Mouse (Mus musculus) thymus, adult 18-20 months (tissue): ENCODE data around the gene Ptgfrn.

Experiments used
- DNase-seq, 2 experiments: peaks; one replicate each; pipeline ENCODE4 v3.0.0; 2022; ENCODE audit warnings: mixed read lengths in 2 of 2

The Ptgfrn gene

GRCm38 (mm10) chr3:101077710-101078100, 32.4 kb downstream of the Ptgfrn start:
- DNase-seq, result no peak

GRCm38 (mm10) chr3:101076966-101077709, 32.9 kb downstream of the Ptgfrn start:
- DNase-seq, result no peak

- no peak for DNase-seq
Measured at GRCm38 (mm10) chr3:101075866-101076265, 34.2 kb downstream of the Ptgfrn start.

- no peak for DNase-seq
Measured at GRCm38 (mm10) chr3:101073384-101073783, 36.7 kb downstream of the Ptgfrn start.

- no peak for DNase-seq
Measured at GRCm38 (mm10) chr3:101072506-101073215, 37.4 kb downstream of the Ptgfrn start.

GRCm38 (mm10) chr3:101071576-101071975, 38.5 kb downstream of the Ptgfrn start:
- no peak for DNase-seq

- DNase-seq, result no peak
Measured at GRCm38 (mm10) chr3:101070796-101071235, 39.3 kb downstream of the Ptgfrn start.

GRCm38 (mm10) chr3:101070230-101070795, 39.8 kb downstream of the Ptgfrn start:
- no peak for DNase-seq

- no peak for DNase-seq
Measured at GRCm38 (mm10) chr3:101068701-101069100, 41.4 kb downstream of the Ptgfrn start.

GRCm38 (mm10) chr3:101066175-101066574, 43.9 kb downstream of the Ptgfrn start:
- DNase-seq, result no peak

- no peak for DNase-seq
Measured at GRCm38 (mm10) chr3:101061865-101062585, 48.1 kb downstream of the Ptgfrn start.

GRCm38 (mm10) chr3:101059214-101059613, 50.9 kb downstream of the Ptgfrn start:
- DNase-seq, result no peak

GRCm38 (mm10) chr3:101058203-101058602, 51.9 kb downstream of the Ptgfrn start:
- no peak for DNase-seq

GRCm38 (mm10) chr3:101055216-101055615, 54.9 kb downstream of the Ptgfrn start:
- no peak for DNase-seq

- DNase-seq, result no peak
Measured at GRCm38 (mm10) chr3:101051601-101052000, 58.5 kb downstream of the Ptgfrn start.

- no peak for DNase-seq
Measured at GRCm38 (mm10) chr3:101049997-101050396, 60.1 kb downstream of the Ptgfrn start.

- no peak for DNase-seq
Measured at GRCm38 (mm10) chr3:101048781-101049180, 61.3 kb downstream of the Ptgfrn start.

- no peak for DNase-seq
Measured at GRCm38 (mm10) chr3:101047586-101048275, 62.3 kb downstream of the Ptgfrn start.

- no peak for DNase-seq
Measured at GRCm38 (mm10) chr3:101045431-101045830, 64.6 kb downstream of the Ptgfrn start.

GRCm38 (mm10) chr3:101044686-101045085, 65.4 kb downstream of the Ptgfrn start:
- no peak for DNase-seq

- DNase-seq, result no peak
Measured at GRCm38 (mm10) chr3:101041997-101042396, 68.1 kb downstream of the Ptgfrn start.

GRCm38 (mm10) chr3:101037984-101038545, 72.0 kb downstream of the Ptgfrn start:
- no peak for DNase-seq
